Mouse (Mus musculus) kidney, postnatal 25 days (tissue): ENCODE data around the gene Camk2d.

Experiments
- DNase-seq, 2 experiments: peaks; one replicate each; pipeline ENCODE4 v3.0.0; 2021; ENCODE audit warnings: mixed read lengths in 2 of 2

Gene Camk2d

GRCm38 (mm10) chr3:126596086-126596485, at the start of gene Camk2d:
Gene Camk2d, plus strand, starts transcription at chr3:126596302.
- DNase-seq = peak; percentile 99

GRCm38 (mm10) chr3:126547941-126548340, 48.2 kb upstream of the Camk2d start:
- DNase-seq = no peak

GRCm38 (mm10) chr3:126563646-126564045, 32.5 kb upstream of the Camk2d start:
- DNase-seq = no peak

GRCm38 (mm10) chr3:126570628-126571027, 25.5 kb upstream of the Camk2d start:
- DNase-seq = no peak

GRCm38 (mm10) chr3:126572915-126573314, 23.2 kb upstream of the Camk2d start:
- no peak for DNase-seq

GRCm38 (mm10) chr3:126575927-126576326, 20.2 kb upstream of the Camk2d start:
- peak; percentile 20 to 41 for DNase-seq

- no peak for DNase-seq
These were observed 10.0 kb upstream of the Camk2d start for GRCm38 (mm10) chr3:126586134-126586533.

GRCm38 (mm10) chr3:126587477-126587876, 8.6 kb upstream of the Camk2d start:
- DNase-seq = no peak

GRCm38 (mm10) chr3:126589556-126589955, 6.5 kb upstream of the Camk2d start:
- no peak for DNase-seq

GRCm38 (mm10) chr3:126595456-126595855, 646 bp upstream of the Camk2d start:
- DNase-seq = no peak

- peak; percentile 83 to 93 for DNase-seq
These were observed 524 bp downstream of the Camk2d start for GRCm38 (mm10) chr3:126596491-126597160.

GRCm38 (mm10) chr3:126597161-126597595, 1.1 kb downstream of the Camk2d start:
- DNase-seq = peak; percentile 81 to 92

- peak; percentile 22 to 38 for DNase-seq
These were observed 1.7 kb downstream of the Camk2d start for GRCm38 (mm10) chr3:126597596-126598328.

- no peak for DNase-seq
These were observed 2.2 kb downstream of the Camk2d start for GRCm38 (mm10) chr3:126598329-126598676.

- no peak for DNase-seq
These were observed 2.8 kb downstream of the Camk2d start for GRCm38 (mm10) chr3:126598881-126599280.

- DNase-seq = no peak
These were observed 3.2 kb downstream of the Camk2d start for GRCm38 (mm10) chr3:126599335-126599734.

GRCm38 (mm10) chr3:126599936-126600335, 3.8 kb downstream of the Camk2d start:
- DNase-seq = no peak

- DNase-seq = no peak
These were observed 6.7 kb downstream of the Camk2d start for GRCm38 (mm10) chr3:126602772-126603171.

GRCm38 (mm10) chr3:126604656-126605434, 8.7 kb downstream of the Camk2d start:
- DNase-seq = no peak

GRCm38 (mm10) chr3:126609310-126609709, 13.2 kb downstream of the Camk2d start:
- no peak for DNase-seq

- peak in 1 of 2 experiments; percentile 37 for DNase-seq
These were observed 13.8 kb downstream of the Camk2d start for GRCm38 (mm10) chr3:126609795-126610451.

- no peak for DNase-seq
These were observed 15.5 kb downstream of the Camk2d start for GRCm38 (mm10) chr3:126611624-126612023.
